Mouse (Mus musculus) E14TG2a.4 (cell line): ENCODE data around the gene Hoxc13.
A peak's percentile ranks its signal among the peaks of the same experiment; 100 is the strongest.

Experiments
- H3K27me3 ChIP-seq: 2 replicates; pipeline ENCODE4 v1.6.1; 2014; ENCODE audit warnings: low read length, control low read depth; ENCODE audit not compliant: insufficient read depth
- H3K36me3 ChIP-seq: 2 replicates; pipeline ENCODE4 v1.6.1; 2014; ENCODE audit warnings: low read length, control low read depth; ENCODE audit not compliant: insufficient read depth
- H3K4me1 ChIP-seq: replicated peaks from 2 replicates; pipeline ENCODE4 v1.6.1; 2014; ENCODE audit warnings: low read depth, low read length, control low read depth
- H3K4me3 ChIP-seq: replicated peaks from 2 replicates; pipeline ENCODE4 v1.5.1; 2014; ENCODE audit warnings: mild to moderate bottlenecking, low read length
- H3K9me3 ChIP-seq: 2 replicates; pipeline ENCODE4 v1.6.1; 2014; ENCODE audit warnings: low read length, control low read depth
- CTCF ChIP-seq: conservative IDR thresholded peaks from 2 replicates; pipeline ENCODE4 v1.5.1; 2014; ENCODE audit warnings: low read length
- NANOG ChIP-seq: IDR thresholded peaks from 2 replicates; pipeline ENCODE4 v1.6.1; 2014; ENCODE audit warnings: borderline replicate concordance, low read length, mixed read lengths
- POU5F1 ChIP-seq: IDR thresholded peaks from 2 replicates; pipeline ENCODE4 v1.6.1; 2014; ENCODE audit warnings: low read length, borderline replicate concordance

Hoxc13 gene

GRCm38 (mm10) chr15:102931706-102932358 is 10.9 kb downstream of the Hoxc13 start:
- TF ChIP-seq NANOG (no peak), CTCF (no peak), POU5F1 (no peak)
- Histone ChIP-seq H3K36me3 (no peaks in the 10 kb centered on the region), H3K4me3 (peak overlapping the region; percentile 70), H3K27me3 (peaks cover 96% of the 10 kb centered on the region), H3K4me1 (peaks cover 77% of the 10 kb centered on the region), H3K9me3 (no peaks in the 10 kb centered on the region)

GRCm38 (mm10) chr15:102934438-102934837 is 13.5 kb downstream of the Hoxc13 start:
- TF ChIP-seq NANOG (no peak), CTCF (no peak), POU5F1 (no peak)
- Histone ChIP-seq H3K9me3 (no peaks in the 10 kb centered on the region), H3K36me3 (no peaks in the 10 kb centered on the region), H3K4me3 (peak overlapping the region; percentile 45), H3K4me1 (peaks cover 84% of the 10 kb centered on the region), H3K27me3 (peaks cover 97% of the 10 kb centered on the region)

GRCm38 (mm10) chr15:102934897-102935296 is 14.0 kb downstream of the Hoxc13 start:
- Histone ChIP-seq H3K36me3 (no peaks in the 10 kb centered on the region), H3K27me3 (peaks cover 97% of the 10 kb centered on the region), H3K4me1 (peaks cover 88% of the 10 kb centered on the region), H3K9me3 (no peaks in the 10 kb centered on the region), H3K4me3 (peak overlapping the region; percentile 45)
- no peak for TF ChIP-seq NANOG

GRCm38 (mm10) chr15:102936279-102936972 is 15.5 kb downstream of the Hoxc13 start, which contains the start of gene Hoxc12:
Gene Hoxc12 (plus strand): TSS chr15:102936757.
- Histone ChIP-seq H3K27me3 (peaks cover 97% of the 10 kb centered on the region), H3K4me3 (peak within 1 kb of the TSS; percentile 71), H3K4me1 (peaks cover 82% of the 10 kb centered on the region), H3K9me3 (no peaks in the 10 kb centered on the region), H3K36me3 (no peaks in the 10 kb centered on the region)
- TF ChIP-seq NANOG (no peak), CTCF (no peak), POU5F1 (no peak)

GRCm38 (mm10) chr15:102937036-102937666 is 16.2 kb downstream of the Hoxc13 start:
- Histone ChIP-seq H3K36me3 (no peaks in the 10 kb centered on the region), H3K9me3 (no peaks in the 10 kb centered on the region), H3K4me1 (peaks cover 75% of the 10 kb centered on the region), H3K27me3 (peaks cover 100% of the 10 kb centered on the region), H3K4me3 (peak overlapping the region; percentile 71)
- TF ChIP-seq CTCF, result no peak
- no peak for TF ChIP-seq NANOG
- TF ChIP-seq POU5F1, result no peak

GRCm38 (mm10) chr15:102939256-102940155 is 18.6 kb downstream of the Hoxc13 start:
- Histone ChIP-seq H3K36me3 (no peaks in the 10 kb centered on the region), H3K4me1 (peaks cover 60% of the 10 kb centered on the region), H3K4me3 (peak overlapping the region; percentile 39), H3K9me3 (no peaks in the 10 kb centered on the region), H3K27me3 (peaks cover 97% of the 10 kb centered on the region)
- TF ChIP-seq POU5F1 (no peak), CTCF (no peak), NANOG (no peak)

GRCm38 (mm10) chr15:102942739-102943467 is 22.0 kb downstream of the Hoxc13 start:
- H3K36me3 ChIP-seq, result no peaks in the 10 kb centered on the region

More at GRCm38 (mm10) chr15:102942739-102943467, 22.0 kb downstream of the Hoxc13 start:
- H3K4me3 ChIP-seq, result peak overlapping the region; percentile 69
- TF ChIP-seq NANOG (no peak), POU5F1 (no peak), CTCF (no peak)
- H3K27me3 ChIP-seq, result peaks cover 96% of the 10 kb centered on the region
- peaks cover 46% of the 10 kb centered on the region for H3K4me1 ChIP-seq
- no peaks in the 10 kb centered on the region for H3K9me3 ChIP-seq
